Mouse (Mus musculus): ENCODE results near the gene Pik3cb.

Gene Pik3cb

GRCm38 (mm10) chr9:99009069-99009897 lies 131.1 kb downstream of the Pik3cb start:
- no peak for DNase-seq (ENCODE audit: low read depth, low spot score)

GRCm38 (mm10) chr9:99001326-99001725 lies 139.1 kb downstream of the Pik3cb start:
- no peak for DNase-seq (ENCODE audit: low read depth, low spot score)

- no peak for DNase-seq (ENCODE audit: low read depth, low spot score)
Observed at GRCm38 (mm10) chr9:98999881-99000339, 140.5 kb downstream of the Pik3cb start.

DNA sequence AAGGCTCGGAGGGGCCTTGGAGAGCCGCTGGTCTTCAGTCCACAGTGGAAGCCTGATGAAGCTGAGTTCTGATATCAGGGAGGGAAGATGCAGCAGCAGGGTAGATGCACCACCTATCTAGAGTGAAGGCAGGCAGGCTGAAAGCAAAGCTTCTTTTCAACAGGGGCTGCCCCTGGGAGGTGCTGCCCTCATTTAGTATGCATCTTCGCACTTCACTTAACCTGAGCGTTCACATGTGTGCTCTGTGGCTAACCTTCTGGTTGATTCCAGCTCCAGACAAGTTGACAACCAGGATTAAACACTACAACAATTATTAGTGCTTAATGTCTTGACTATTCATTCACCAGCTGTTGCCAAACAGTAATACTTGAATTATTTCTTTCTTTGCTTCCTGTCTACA lies 146.3 kb downstream of the Pik3cb start:
- DNase-seq (ENCODE audit: low read depth, low spot score), result no peak

GRCm38 (mm10) chr9:98987131-98987530 lies 153.3 kb downstream of the Pik3cb start:
- no peak for DNase-seq (ENCODE audit: low read depth, low spot score)

Data from brain, embryonic 18.5 days (tissue).